Mouse (Mus musculus) cortical plate, adult 2 months (tissue): ENCODE measurements around the gene Eef1a1.

Source experiments
- CTCF ChIP-seq: fragments of 200-500 bp; IDR thresholded peaks from 2 replicates; pipeline ENCODE4 v1.5.1; 2011; ENCODE audit warnings: mild to moderate bottlenecking, control low read depth, low read length; ENCODE audit not compliant: insufficient read depth; ENCODE audit errors: extremely low read depth
- POLR2A ChIP-seq: fragments of 200-500 bp; IDR thresholded peaks from 2 replicates; pipeline ENCODE4 v1.6.1; 2011; ENCODE audit warnings: mild to moderate bottlenecking, low read length, control low read depth; ENCODE audit not compliant: insufficient read depth; ENCODE audit errors: extremely low read depth

- TF ChIP-seq POLR2A (no peak), CTCF (no peak)
These were observed 48.4 kb upstream of the Eef1a1 start for GRCm38 (mm10) chr9:78537154-78537873.
